Mouse (Mus musculus): ENCODE measurements around the gene Idh3a.

Gene Idh3a

DNA sequence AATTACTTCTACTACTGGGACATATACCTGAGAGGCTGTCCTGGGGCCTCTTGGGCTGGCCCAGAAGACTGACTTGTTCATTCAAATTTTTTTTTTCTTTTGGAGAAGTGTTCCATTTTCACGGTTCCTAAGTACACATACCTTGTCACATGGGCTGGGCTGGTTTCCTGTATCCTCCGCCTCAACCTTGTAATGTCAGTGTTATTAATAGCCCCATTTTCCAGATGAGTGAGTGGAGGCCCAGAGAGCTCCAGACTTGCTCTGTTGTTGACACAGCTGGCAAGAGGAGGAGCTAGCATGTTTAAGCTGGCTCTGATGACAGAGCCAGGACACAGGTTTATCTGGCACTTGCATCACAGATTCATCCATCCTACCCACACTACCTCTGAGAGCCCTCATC, 61.3 kb downstream of the Idh3a start:
- no peak for DNase-seq (ENCODE audit: low spot score)

DNA sequence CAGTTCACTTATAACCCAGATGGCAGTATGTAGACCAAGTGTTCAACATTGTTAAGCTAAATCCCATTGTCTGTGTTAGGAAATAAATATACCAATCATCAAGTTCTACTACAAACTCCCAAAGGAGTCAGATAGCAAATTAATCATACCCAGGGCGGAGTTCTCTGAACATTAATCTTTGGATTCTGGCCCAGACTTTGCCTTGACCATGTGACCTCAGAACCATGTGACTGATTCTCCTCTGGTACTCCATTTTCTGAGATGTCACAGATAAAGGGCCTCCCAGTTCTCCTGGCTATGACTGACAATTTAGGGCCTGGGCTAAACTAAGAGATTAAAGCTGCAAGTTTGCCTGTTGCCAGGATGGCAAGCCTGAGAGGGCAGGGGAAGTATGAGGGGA, 63.2 kb downstream of the Idh3a start:
- DNase-seq (ENCODE audit: low spot score): peak; percentile 95

DNA sequence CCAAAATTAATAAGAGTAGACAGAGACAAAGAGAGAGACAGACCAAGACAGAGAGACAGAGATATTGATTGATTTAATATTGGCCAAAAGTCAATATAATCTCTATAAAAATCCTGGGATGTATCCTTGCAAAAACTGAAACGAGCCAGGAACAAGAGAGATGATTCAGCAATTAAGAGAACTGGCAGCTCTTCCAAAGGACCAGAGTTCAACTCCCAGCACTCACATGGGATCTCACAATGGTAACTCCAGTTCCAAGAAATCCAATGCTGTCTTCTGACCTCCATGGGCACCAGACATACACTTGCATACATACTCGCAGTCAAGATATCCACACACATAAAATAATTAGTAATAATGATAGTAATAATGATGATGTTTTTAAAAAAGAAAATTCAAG, 66.6 kb downstream of the Idh3a start:
- DNase-seq (ENCODE audit: low spot score): peak; percentile 62

Measured in adipocyte (in vitro differentiated cells).